Mouse (Mus musculus): ENCODE measurements around the gene Olfr1321. TPM values are rescaled to one million over a fixed set of nuclear protein-coding genes. Genes with fewer than 3 reads are reported as not detected.

Gene Olfr1321
- not detected for total RNA-seq (2021)
- long read RNA-seq, experiment 1, result 0 reads
- long read RNA-seq, experiment 2, result 0 reads

- intact Hi-C loops (cut with DNase I; ENCODE audit: low total_unique reads), result no loop called here
- no peak for DNase-seq
Observed at GRCm38 (mm10) chrX:49734959-49735358, at the start of gene Olfr1321. Gene Olfr1321, minus strand, starts transcription at chrX:49735059.

GRCm38 (mm10) chrX:49770828-49771227 lies 36.0 kb upstream of the Olfr1321 start:
- intact Hi-C loops (cut with DNase I; ENCODE audit: low total_unique reads), result loop anchor here (10.0 kb wide), 1 partner anchor 174 kb away; no protein-coding TSS in a partner anchor
- DNase-seq, result no peak

GRCm38 (mm10) chrX:49745192-49745591 lies 10.3 kb upstream of the Olfr1321 start:
- no peak for DNase-seq
- intact Hi-C loops (cut with DNase I; ENCODE audit: low total_unique reads), result no loop called here

Other genes starting within 250 kb of the Olfr1321 start
- not detected for gene Olfr1320, start 62.7 kb downstream of the Olfr1321 start, total RNA-seq (2021)
- gene Igsf1, start 62.7 kb upstream of the Olfr1321 start, total RNA-seq (2021), result 10 to 100 TPM; 12.0 to 12.3 TPM
- gene Olfr1322, start 156.4 kb upstream of the Olfr1321 start, total RNA-seq (2021), result not detected